Mouse (Mus musculus): ENCODE measurements around the gene Tshz3.

DNA sequence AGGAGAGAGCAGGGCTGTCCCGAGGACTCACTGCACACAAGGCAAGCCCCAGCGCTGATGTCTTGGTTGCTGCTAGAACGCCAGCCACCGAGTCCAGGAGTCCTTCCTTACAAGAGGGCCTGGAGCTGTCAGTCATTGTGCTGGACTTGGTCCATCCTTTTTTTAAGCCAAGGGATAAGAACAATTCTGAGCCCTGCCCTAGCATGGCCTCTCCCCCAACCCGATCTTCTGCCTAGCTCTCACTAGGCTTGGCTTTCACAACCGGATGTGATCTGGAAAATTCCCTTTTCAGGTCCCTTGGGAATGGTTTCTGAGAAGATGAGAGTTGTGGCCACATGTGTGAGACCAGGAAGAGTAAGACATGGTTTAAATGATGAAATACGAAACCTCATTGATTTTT lies 34.5 kb upstream of the Tshz3 start:
- TF ChIP-seq EP300 (IDR thresholded peaks at IDR 0.05; ENCODE audit: low read depth) = no peak
- TF ChIP-seq CTCF (IDR thresholded peaks at IDR 0.05; ENCODE audit: low read depth) = no peak
